In genomic region chr2:153544771-153545170, GRCm38 (mm10) we compare ENCODE assay signal across 22 mouse cellular contexts. TPM values are rescaled to one million over a fixed set of nuclear protein-coding genes. Genes with fewer than 3 reads are reported as not detected.
DNase-seq lines count a peak whose midpoint lies in the region; ATAC-seq and TF ChIP-seq lines count a peak whose summit lies in the region.
"Had no signal": no experiment of that assay in that cellular context is flagged by ENCODE, and none has a peak within 500 bp of the region (broad histone marks: within the 10 kb centered on the region; RNA-seq: fewer than 3 reads in every experiment).

No protein-coding gene starts in this region.

- no peaks in the 10 kb centered on the region for H3K36me3 ChIP-seq in hindbrain, embryonic 10.5 days
- no peaks in the 10 kb centered on the region for H3K36me3 ChIP-seq in hindbrain, embryonic 16.5 days (ENCODE audit: control insufficient read depth, insufficient read depth, low read length)
- no peaks in the 10 kb centered on the region for H3K36me3 ChIP-seq in testis, adult 2 months (ENCODE audit: control insufficient read depth, insufficient read depth, low read length)
- no peaks in the 10 kb centered on the region for H3K36me3 ChIP-seq in liver, embryonic 12.5 days
- H3K36me3 ChIP-seq: embryonic facial prominence, embryonic 12.5 days; G1E; intestine, embryonic 15.5 days; kidney, embryonic 15.5 days; limb, embryonic 12.5 days; neural tube, embryonic 12.5 days; stomach, embryonic 15.5 days had no signal

- 68% methylated on average over 4 of the region's 4 CpGs for WGBS in hindbrain, embryonic 10.5 days
- 71% methylated on average over 4 of the region's 4 CpGs for WGBS in hindbrain, embryonic 16.5 days
- WGBS in liver, embryonic 12.5 days (ENCODE audit: insufficient replicate concordance), result 42% methylated on average over 4 of the region's 4 CpGs

- no peaks in the 10 kb centered on the region for H3K9me3 ChIP-seq in hindbrain, embryonic 10.5 days
- H3K9me3 ChIP-seq in hindbrain, embryonic 16.5 days (ENCODE audit: control insufficient read depth, low read length), result no peaks in the 10 kb centered on the region
- no peaks in the 10 kb centered on the region for H3K9me3 ChIP-seq in liver, embryonic 12.5 days (replicated peaks)
- H3K9me3 ChIP-seq: embryonic facial prominence, embryonic 12.5 days; G1E; intestine, embryonic 15.5 days; kidney, embryonic 15.5 days; limb, embryonic 12.5 days; neural tube, embryonic 12.5 days; stomach, embryonic 15.5 days had no signal

- H3K9ac ChIP-seq in hindbrain, embryonic 16.5 days (ENCODE audit: low read depth, low read length), result no peak overlapping the region
- H3K9ac ChIP-seq in liver, embryonic 12.5 days, result peak overlapping the region; percentile 56
- H3K9ac ChIP-seq: embryonic facial prominence, embryonic 12.5 days; intestine, embryonic 15.5 days; kidney, embryonic 15.5 days; limb, embryonic 12.5 days; neural tube, embryonic 12.5 days; stomach, embryonic 15.5 days had no signal

- H3K27me3 ChIP-seq in hindbrain, embryonic 10.5 days (ENCODE audit: insufficient read depth, poor library complexity, severe bottlenecking), result peaks cover 41% of the 10 kb centered on the region
- H3K27me3 ChIP-seq in hindbrain, embryonic 16.5 days (replicated peaks; ENCODE audit: control insufficient read depth, insufficient read depth, low read length), result no peaks in the 10 kb centered on the region
- H3K27me3 ChIP-seq in testis, adult 2 months (ENCODE audit: control insufficient read depth, insufficient read depth, low read length), result no peaks in the 10 kb centered on the region
- H3K27me3 ChIP-seq in liver, embryonic 12.5 days (replicated peaks), result no peaks in the 10 kb centered on the region; the same call in 1 of the 2 replicates
- H3K27me3 ChIP-seq: embryonic facial prominence, embryonic 12.5 days; intestine, embryonic 15.5 days; stomach, embryonic 15.5 days had no signal

- no peak for TF ChIP-seq POLR2A in testis, adult 2 months (IDR thresholded peaks at IDR 0.05; ENCODE audit: control insufficient read depth, low read depth, low read length)

- peak overlapping the region; percentile 50; the same call in 1 of the 2 replicates for H3K27ac ChIP-seq in hindbrain, embryonic 10.5 days
- no peak overlapping the region for H3K27ac ChIP-seq in hindbrain, embryonic 16.5 days (ENCODE audit: low read depth, low read length)
- no peak overlapping the region for H3K27ac ChIP-seq in testis, adult 2 months (ENCODE audit: control insufficient read depth, insufficient read depth, low read depth, low read length)
- H3K27ac ChIP-seq in liver, embryonic 12.5 days, result peak overlapping the region; percentile 86
- H3K27ac ChIP-seq: embryonic facial prominence, embryonic 12.5 days; intestine, embryonic 15.5 days; kidney, embryonic 15.5 days; limb, embryonic 12.5 days; neural tube, embryonic 12.5 days; stomach, embryonic 15.5 days had no signal

- no peak; the same call in 1 of the 2 replicates for ATAC-seq in hindbrain, embryonic 16.5 days
- ATAC-seq in liver, embryonic 12.5 days, result no peak
- ATAC-seq in erythroid progenitor cell, adult 5-6 weeks (replicated peaks; ENCODE audit: low FRiP score, poor library complexity, severe bottlenecking), result no peak
- no peak for ATAC-seq in inflammation-experienced regulatory T-cells, adult 6 months
- ATAC-seq: intestine, embryonic 15.5 days had no signal

- peaks cover 90% of the 10 kb centered on the region for H3K4me1 ChIP-seq in hindbrain, embryonic 10.5 days (replicated peaks)
- H3K4me1 ChIP-seq in hindbrain, embryonic 16.5 days (ENCODE audit: control insufficient read depth, insufficient read depth, low read depth, low read length), result peaks cover 24% of the 10 kb centered on the region
- H3K4me1 ChIP-seq in testis, adult 2 months (ENCODE audit: control insufficient read depth, insufficient read depth, low read length), result peaks cover 24% of the 10 kb centered on the region
- H3K4me1 ChIP-seq in liver, embryonic 12.5 days, result peaks cover 86% of the 10 kb centered on the region

- no peak for DNase-seq in hindbrain, embryonic 10.5 days (ENCODE audit: low spot score)
- DNase-seq in testis, postnatal 10 days (ENCODE audit: low spot score), result no peak
- DNase-seq: cerebellum, adult 2 months; gastrocnemius, postnatal 36 days; lung, postnatal 10 days had no signal

- no peak overlapping the region for H3K4me2 ChIP-seq in hindbrain, embryonic 16.5 days (ENCODE audit: low read length)
- peak overlapping the region; percentile 56 for H3K4me2 ChIP-seq in liver, embryonic 12.5 days
- H3K4me2 ChIP-seq: embryonic facial prominence, embryonic 12.5 days; intestine, embryonic 15.5 days; kidney, embryonic 15.5 days; limb, embryonic 12.5 days; neural tube, embryonic 12.5 days; stomach, embryonic 15.5 days had no signal

- TF ChIP-seq CTCF in testis, adult 2 months (IDR thresholded peaks at IDR 0.05; ENCODE audit: control insufficient read depth, insufficient read depth, insufficient replicate concordance, low read depth, low read length), result no peak

- H3K4me3 ChIP-seq in hindbrain, embryonic 10.5 days, result no peak overlapping the region
- no peak overlapping the region for H3K4me3 ChIP-seq in hindbrain, embryonic 16.5 days (ENCODE audit: low read length)
- peak overlapping the region; percentile 27 for H3K4me3 ChIP-seq in testis, adult 2 months (ENCODE audit: control insufficient read depth, low read depth, low read length)
- no peak overlapping the region for H3K4me3 ChIP-seq in liver, embryonic 12.5 days
- H3K4me3 ChIP-seq: embryonic facial prominence, embryonic 12.5 days; intestine, embryonic 15.5 days; kidney, embryonic 15.5 days; limb, embryonic 12.5 days; neural tube, embryonic 12.5 days; stomach, embryonic 15.5 days had no signal

RNA-seq across cellular contexts. Expression of gene Nol4l, which starts 15.0 kb away (rescaled TPM):
- polyA plus RNA-seq in hindbrain, embryonic 10.5 days (2016; fragmentation: Nextera tagmentation; extraction: Ambion mirVana), result 19.1 and 23.3 TPM in 2 replicates
- 33.7 and 40.7 TPM in 2 replicates for polyA plus RNA-seq in hindbrain, embryonic 16.5 days (2015; fragmentation: Nextera tagmentation; extraction: Ambion mirVana)
- 241 and 252 TPM in 2 replicates for polyA plus RNA-seq in testis, adult 2 months (2012; rRNA removed)
- 9.3 and 9.8 TPM in 2 replicates for polyA plus RNA-seq in liver, embryonic 12.5 days (2016; fragmentation: Nextera tagmentation; extraction: Ambion mirVana)
- 5.0 and 5.8 TPM in 2 replicates for total RNA-seq in erythroid progenitor cell, adult 5-6 weeks (2015; ENCODE audit: low replicate concordance)
- 2.7 and 5.8 TPM in 2 replicates for total RNA-seq in erythroid progenitor cell, adult 5-6 weeks (2017; ENCODE audit: low replicate concordance)
- 1 to 10 TPM; 2.4 to 3.9 (median 2.4) TPM for polyA plus RNA-seq in inflammation-experienced regulatory T-cells, adult 6 months (2017; shearing (Covaris generic))

RNA-seq across cellular contexts. Expression of gene 4930404H24Rik, which starts 52.2 kb away (rescaled TPM):
- polyA plus RNA-seq in hindbrain, embryonic 10.5 days (2016; fragmentation: Nextera tagmentation; extraction: Ambion mirVana), result not detected in 2 replicates
- not detected in 2 replicates for polyA plus RNA-seq in hindbrain, embryonic 16.5 days (2015; fragmentation: Nextera tagmentation; extraction: Ambion mirVana)
- polyA plus RNA-seq in testis, adult 2 months (2012; rRNA removed), result 1.9 and 4.2 TPM in 2 replicates
- polyA plus RNA-seq in liver, embryonic 12.5 days (2016; fragmentation: Nextera tagmentation; extraction: Ambion mirVana), result not detected in 2 replicates
- not detected in 2 replicates for total RNA-seq in erythroid progenitor cell, adult 5-6 weeks (2015; ENCODE audit: low replicate concordance)
- total RNA-seq in erythroid progenitor cell, adult 5-6 weeks (2017; ENCODE audit: low replicate concordance), result not detected in 2 replicates
- not detected for polyA plus RNA-seq in inflammation-experienced regulatory T-cells, adult 6 months (2017; shearing (Covaris generic))
- total RNA-seq: G1E; gastrocnemius, postnatal 36 days; hematopoietic stem cell, adult 5-6 weeks; monocyte, adult 5-6 weeks had no signal
- polyA plus RNA-seq: cerebellum, adult 2 months; cortical plate, adult 2 months; embryonic facial prominence, embryonic 12.5 days; frontal cortex, adult 2 months; G1E; heart, embryonic 14.5 days; intestine, embryonic 15.5 days; kidney, embryonic 15.5 days; limb, embryonic 12.5 days; neural tube, embryonic 12.5 days; stomach, embryonic 15.5 days had no signal

Comparison
In these comparisons a context has a peak if more than half of its experiments do, and no peak if none do; other contexts are left out.
1. H3K27ac ChIP-seq: peak in hindbrain, embryonic 10.5 days (single experiment) and liver, embryonic 12.5 days (single experiment); none in hindbrain, embryonic 16.5 days (single experiment) and testis, adult 2 months (single experiment).